Mouse (Mus musculus) ES-Bruce4 (cell line): ENCODE data around the gene Kitl.

Source experiments
- CTCF ChIP-seq: IDR thresholded peaks from one replicate; pipeline ENCODE4 v1.8.1; 2011; ENCODE audit warnings: low read depth, low read length
- EP300 ChIP-seq: IDR thresholded peaks from 2 replicates; pipeline ENCODE4 v1.6.1; 2011; ENCODE audit warnings: low read depth, low read length; ENCODE audit not compliant: insufficient read depth

GRCm38 (mm10) chr10:100044153-100044552 is 28.7 kb downstream of the Kitl start:
- TF ChIP-seq CTCF (no peak), EP300 (no peak)
